Mouse (Mus musculus) CH12.LX (cell line): ENCODE data around the gene Ndufs2. TPM values are rescaled to one million over a fixed set of nuclear protein-coding genes. Genes with fewer than 3 reads are reported as not detected.

Source experiments
- DNase-seq: peaks from one replicate; pipeline ENCODE4 v3.0.0-alpha.2; 2013; ENCODE audit errors: extremely low read depth
- H3K27ac ChIP-seq: 2 replicates; pipeline ENCODE4 v1.5.1; 2012; ENCODE audit warnings: low read depth, mild to moderate bottlenecking, control low read depth, moderate library complexity; ENCODE audit not compliant: insufficient read depth
- H3K27me3 ChIP-seq: replicated peaks from 2 replicates; pipeline ENCODE3; 2012; ENCODE audit warnings: inconsistent platforms
- H3K36me3 ChIP-seq, 2 experiments: replicated peaks in 1 of 2; 2 replicates each; pipeline versions ENCODE3 to v1.6.1; 2012; ENCODE audit warnings: inconsistent platforms in 1 of 2, low read length in 1 of 2, mild to moderate bottlenecking in 1 of 2, mixed read lengths in 1 of 2, moderate library complexity in 1 of 2; ENCODE audit not compliant: control insufficient read depth in 1 of 2, insufficient read depth in 1 of 2
- H3K4me1 ChIP-seq, 2 experiments: 2 replicates each; pipeline ENCODE4 v1.6.1; 2012; ENCODE audit warnings: inconsistent platforms in 1 of 2, moderate library complexity in 1 of 2; ENCODE audit not compliant: insufficient read depth in 2 of 2, control insufficient read depth in 1 of 2
- H3K4me2 ChIP-seq: 2 replicates; pipeline ENCODE4 v1.6.1; 2012; ENCODE audit warnings: low read depth, mild to moderate bottlenecking, control low read depth; ENCODE audit not compliant: poor library complexity, insufficient read depth, severe bottlenecking
- H3K4me3 ChIP-seq, 3 experiments: fragments of 150-350 bp in 1 of 3; sonication (generic) in 1 of 3; replicated peaks in 1 of 3; 2 replicates each; pipeline versions ENCODE3 to v1.5.1; 2011 to 2012; ENCODE audit warnings: low read depth in 2 of 3, low read length in 2 of 3, mild to moderate bottlenecking in 2 of 3, moderate library complexity in 2 of 3, control low read depth in 1 of 3, improper control_type of control experiment in 1 of 3, inconsistent platforms in 1 of 3, mixed read lengths in 1 of 3; ENCODE audit not compliant: poor library complexity in 1 of 3
- H3K79me2 ChIP-seq: replicated peaks from 2 replicates; pipeline ENCODE4 v1.6.1; 2012; ENCODE audit warnings: mild to moderate bottlenecking, moderate library complexity; ENCODE audit not compliant: control insufficient read depth, poor library complexity, insufficient read depth, severe bottlenecking; ENCODE audit errors: extremely low read depth
- H3K9ac ChIP-seq: 2 replicates; pipeline ENCODE4 v1.6.1; 2012; ENCODE audit warnings: low read depth, mild to moderate bottlenecking, control low read depth, moderate library complexity; ENCODE audit not compliant: insufficient read depth
- H3K9me3 ChIP-seq: replicated peaks from 2 replicates; pipeline ENCODE3; 2012; ENCODE audit warnings: low read length, inconsistent platforms, mixed read lengths
- BHLHE40 ChIP-seq: IDR thresholded peaks from 2 replicates; pipeline ENCODE4 v1.6.1; 2011; ENCODE audit warnings: mild to moderate bottlenecking, low read depth, low read length, improper control_type of control experiment
- CHD1 ChIP-seq: IDR thresholded peaks from 2 replicates; pipeline ENCODE4 v1.6.1; 2012; ENCODE audit warnings: low read depth, low read length, improper control_type of control experiment, inconsistent platforms
- CHD2 ChIP-seq: IDR thresholded peaks from 2 replicates; pipeline ENCODE4 v1.6.1; 2011; ENCODE audit warnings: low read length, improper control_type of control experiment
- E2F4 ChIP-seq: IDR thresholded peaks from 2 replicates; pipeline ENCODE4 v1.6.1; 2011; ENCODE audit warnings: low read depth, low read length, improper control_type of control experiment; ENCODE audit not compliant: insufficient replicate concordance
- ELF1 ChIP-seq: IDR thresholded peaks from 2 replicates; pipeline ENCODE4 v1.6.1; 2014; ENCODE audit warnings: low read depth, mild to moderate bottlenecking, inconsistent platforms, low read length, improper control_type of control experiment
- EP300 ChIP-seq: IDR thresholded peaks from 2 replicates; pipeline ENCODE4 v1.6.1; 2011; ENCODE audit warnings: low read length, improper control_type of control experiment
- ETS1 ChIP-seq: conservative IDR thresholded peaks from 2 replicates; pipeline ENCODE4 v1.6.1; 2012; ENCODE audit warnings: low read depth, mild to moderate bottlenecking, inconsistent platforms, low read length, improper control_type of control experiment, moderate library complexity
- GABPA ChIP-seq: IDR thresholded peaks from 2 replicates; pipeline ENCODE4 v1.6.1; 2012; ENCODE audit warnings: low read depth, low read length, improper control_type of control experiment, inconsistent platforms; ENCODE audit not compliant: insufficient replicate concordance
- HCFC1 ChIP-seq: IDR thresholded peaks from 2 replicates; pipeline ENCODE4 v1.6.1; 2012; ENCODE audit warnings: low read depth, mild to moderate bottlenecking, inconsistent platforms, low read length, improper control_type of control experiment
- IRF4 ChIP-seq: IDR thresholded peaks from 2 replicates; pipeline ENCODE4 v1.6.1; 2014; ENCODE audit warnings: low read depth, mild to moderate bottlenecking, inconsistent platforms, low read length, improper control_type of control experiment
- JUN ChIP-seq: IDR thresholded peaks from 2 replicates; pipeline ENCODE4 v1.6.1; 2011; ENCODE audit warnings: low read depth, mild to moderate bottlenecking, low read length, improper control_type of control experiment, moderate library complexity; ENCODE audit not compliant: insufficient read depth
- JUND ChIP-seq: conservative IDR thresholded peaks from 2 replicates; pipeline ENCODE4 v1.6.1; 2011; ENCODE audit warnings: low read depth, low read length, improper control_type of control experiment
- MAFK ChIP-seq: IDR thresholded peaks from 2 replicates; pipeline ENCODE4 v1.6.1; 2011; ENCODE audit warnings: low read length, improper control_type of control experiment; ENCODE audit not compliant: insufficient replicate concordance
- MAX ChIP-seq: IDR thresholded peaks from 2 replicates; pipeline ENCODE4 v1.6.1; 2011; ENCODE audit warnings: low read length, improper control_type of control experiment
- MAZ ChIP-seq: IDR thresholded peaks from 2 replicates; pipeline ENCODE4 v1.6.1; 2012; ENCODE audit warnings: low read depth, mild to moderate bottlenecking, inconsistent platforms, low read length, improper control_type of control experiment, moderate library complexity
- MEF2A ChIP-seq: IDR thresholded peaks from 2 replicates; pipeline ENCODE4 v1.6.1; 2014; ENCODE audit warnings: low read depth, mild to moderate bottlenecking, inconsistent platforms, low read length, improper control_type of control experiment, borderline replicate concordance
- MXI1 ChIP-seq: IDR thresholded peaks from 2 replicates; pipeline ENCODE4 v1.6.1; 2011; ENCODE audit warnings: mild to moderate bottlenecking, low read depth, low read length, improper control_type of control experiment
- MYC ChIP-seq: IDR thresholded peaks from 2 replicates; pipeline ENCODE4 v1.6.1; 2011; ENCODE audit warnings: low read depth, mild to moderate bottlenecking, improper control_type of control experiment, low read length
- NELFE ChIP-seq: IDR thresholded peaks from 2 replicates; pipeline ENCODE4 v1.6.1; 2011; ENCODE audit warnings: low read depth, low read length, improper control_type of control experiment
- PAX5 ChIP-seq: IDR thresholded peaks from 2 replicates; pipeline ENCODE4 v1.6.1; 2012; ENCODE audit warnings: low read length, inconsistent platforms, mixed read lengths
- POLR2A ChIP-seq: IDR thresholded peaks from 2 replicates; pipeline ENCODE4 v1.6.1; 2011; ENCODE audit warnings: low read depth, mild to moderate bottlenecking, improper control_type of control experiment, low read length
- RAD21 ChIP-seq: IDR thresholded peaks from 2 replicates; pipeline ENCODE4 v1.6.1; 2011; ENCODE audit warnings: low read depth, mild to moderate bottlenecking, low read length, improper control_type of control experiment, moderate library complexity
- RCOR1 ChIP-seq: conservative IDR thresholded peaks from 2 replicates; pipeline ENCODE4 v1.6.1; 2012; ENCODE audit warnings: low read depth, mild to moderate bottlenecking, inconsistent platforms, low read length, improper control_type of control experiment
- SMC3 ChIP-seq: IDR thresholded peaks from 2 replicates; pipeline ENCODE4 v1.6.1; 2011; ENCODE audit warnings: low read depth, low read length, improper control_type of control experiment
- TCF12 ChIP-seq: IDR thresholded peaks from 2 replicates; pipeline ENCODE4 v1.6.1; 2014; ENCODE audit warnings: low read depth, mild to moderate bottlenecking, inconsistent platforms, low read length, improper control_type of control experiment
- USF1 ChIP-seq: IDR thresholded peaks from 2 replicates; pipeline ENCODE4 v1.6.1; 2014; ENCODE audit warnings: low read depth, mild to moderate bottlenecking, inconsistent platforms, low read length, improper control_type of control experiment
- USF2 ChIP-seq: conservative IDR thresholded peaks from 2 replicates; pipeline ENCODE4 v1.6.1; 2011; ENCODE audit warnings: low read depth, low read length, improper control_type of control experiment
- ZC3H11A ChIP-seq: IDR thresholded peaks from 2 replicates; pipeline ENCODE4 v1.6.1; 2012; ENCODE audit warnings: low read depth, mild to moderate bottlenecking, inconsistent platforms, low read length, improper control_type of control experiment
- ZMIZ1 ChIP-seq: IDR thresholded peaks from 2 replicates; pipeline ENCODE4 v1.6.1; 2012; ENCODE audit warnings: low read depth, mild to moderate bottlenecking, inconsistent platforms, low read length, improper control_type of control experiment
- dilution Hi-C: fragments of 300-500 bp; cut with MboI; formaldehyde crosslinking; loops from 2 replicates; pipeline ENCODE4 v1.14.3; 2020; ENCODE audit warnings: low sequenced_read_pairs; ENCODE audit not compliant: extremely low pct_unique_long_range_greater_than_20kb, extremely low pct_ligation_motif_present
- in situ Hi-C: fragments of 300-500 bp; cut with MboI; formaldehyde crosslinking; loops from 3 replicates; pipeline ENCODE4 v1.14.3; 2019; ENCODE audit warnings: low sequenced_read_pairs, low pct_ligation_motif_present, low pct_unique_long_range_greater_than_20kb, mixed read lengths
- polyA plus RNA-seq: library from polyadenylated mRNA; unstranded; fragments of >175 nt; gene quantifications from 2 replicates; pipeline ENCODE4 v1.2.1, GENCODE M21; 2012; ENCODE audit warnings: low read depth; ENCODE audit not compliant: insufficient read length
- total RNA-seq, 2 experiments: library from RNA; depleted of rRNA; stranded (reverse); fragments of 300-350 nt in 1 of 2; fragments of >200 nt in 1 of 2; gene quantifications; 2 replicates each; pipeline ENCODE4 v1.2.3; 2012 to 2014

Ndufs2 gene
- total and polyA plus RNA-seq, 3 experiments: 242 to 265 (median 242) TPM

GRCm38 (mm10) chr1:171203471-171204248, 47.5 kb downstream of the Ndufs2 start:
- DNase-seq: no peak
- Histone ChIP-seq H3K36me3 (no peaks in the 10 kb centered on the region), H3K27me3 (peaks cover 32% of the 10 kb centered on the region), H3K79me2 (no peaks in the 10 kb centered on the region), H3K4me1 (no peaks in the 10 kb centered on the region), H3K4me3 (no peak overlapping the region), H3K4me2 (no peak overlapping the region), H3K9ac (no peak overlapping the region), H3K27ac (no peak overlapping the region), H3K9me3 (peaks cover 5% of the 10 kb centered on the region)
- TF ChIP-seq IRF4 (no peak), SMC3 (no peak), HCFC1 (no peak), ZC3H11A (no peak), EP300 (no peak), E2F4 (no peak), CHD2 (no peak), MXI1 (no peak), MEF2A (no peak), JUND (no peak), JUN (no peak), USF2 (no peak), ETS1 (no peak), MAFK (no peak)
- dilution Hi-C loops (no loop called here), in situ Hi-C loops (no loop called here)

GRCm38 (mm10) chr1:171200769-171201168, 50.4 kb downstream of the Ndufs2 start:
- no peaks in the 10 kb centered on the region for H3K36me3 ChIP-seq
- no peak overlapping the region for H3K27ac ChIP-seq
- peaks cover 35% of the 10 kb centered on the region for H3K27me3 ChIP-seq
- no peak for DNase-seq
- H3K4me1 ChIP-seq: no peaks in the 10 kb centered on the region
- no peaks in the 10 kb centered on the region for H3K79me2 ChIP-seq
- dilution Hi-C loops (no loop called here), in situ Hi-C loops (no loop called here)
- TF ChIP-seq EP300 (no peak), TCF12 (no peak), USF1 (no peak), ZMIZ1 (no peak), RCOR1 (no peak), HCFC1 (no peak), MAZ (no peak), ELF1 (no peak), NELFE (no peak), POLR2A (no peak), MYC (no peak), ZC3H11A (no peak), RAD21 (no peak), MAX (no peak), MAFK (no peak), GABPA (no peak), BHLHE40 (no peak), CHD1 (no peak), PAX5 (no peak)
- no peaks in the 10 kb centered on the region for H3K9me3 ChIP-seq
- no peak overlapping the region for H3K9ac ChIP-seq
- no peak overlapping the region for H3K4me3 ChIP-seq
- H3K4me2 ChIP-seq: no peak overlapping the region
